Comparison of ENCODE assay signal across 8 mouse cellular contexts in genomic region chr1:60409168-60409828, GRCm38 (mm10). TPM values are rescaled to one million over a fixed set of nuclear protein-coding genes. Genes with fewer than 3 reads are reported as not detected.
DNase-seq lines count a peak whose midpoint lies in the region; ATAC-seq and TF ChIP-seq lines count a peak whose summit lies in the region.

Gene Abi2 (plus strand): TSS chr1:60409619.

- H3K9me3 ChIP-seq in G1E (replicated peaks): no peaks in the 10 kb centered on the region
- H3K9me3 ChIP-seq in forebrain, embryonic 16.5 days (ENCODE audit: control insufficient read depth, low read length): no peaks in the 10 kb centered on the region
- H3K9me3 ChIP-seq in neural tube, embryonic 15.5 days (replicated peaks): no peaks in the 10 kb centered on the region

- H3K36me3 ChIP-seq in G1E (replicated peaks): peaks cover 3% of the 10 kb centered on the region
- no peaks in the 10 kb centered on the region for H3K36me3 ChIP-seq in forebrain, embryonic 16.5 days (ENCODE audit: control insufficient read depth, insufficient read depth)
- H3K36me3 ChIP-seq in neural tube, embryonic 15.5 days: no peaks in the 10 kb centered on the region

- peak within 1 kb of the TSS; percentile 95 for H3K4me3 ChIP-seq in G1E (ENCODE audit: low read depth, low read length)
- H3K4me3 ChIP-seq in forebrain, embryonic 16.5 days (replicated peaks; ENCODE audit: low read length): peak within 1 kb of the TSS; percentile 95
- H3K4me3 ChIP-seq in neural tube, embryonic 15.5 days (replicated peaks): peak within 1 kb of the TSS; percentile 91

- TF ChIP-seq CTCF in G1E (IDR thresholded peaks at IDR 0.05; ENCODE audit: low read depth, low read length): no peak

- peak; percentile 88 for DNase-seq in G1E (ENCODE audit: low spot score)
- peak; percentile 93 for DNase-seq in cerebellum, adult 11-12 months
- DNase-seq in heart, postnatal 36 days: peak; percentile 91 to 92
- peak; percentile 90 to 94 for DNase-seq in layer of hippocampus, adult 18-20 months (ENCODE audit: low spot score in 2 of 2)
- DNase-seq in lung, adult 18-20 months: peak; percentile 91 to 93
- DNase-seq in testis, postnatal 14 days (ENCODE audit: low spot score): peak; percentile 92

- H3K4me1 ChIP-seq in G1E (ENCODE audit: insufficient read depth, low read depth, low read length): peaks cover 43% of the 10 kb centered on the region
- H3K4me1 ChIP-seq in forebrain, embryonic 16.5 days (replicated peaks; ENCODE audit: control insufficient read depth, insufficient read depth, low read length): peaks cover 20% of the 10 kb centered on the region
- peaks cover 22% of the 10 kb centered on the region for H3K4me1 ChIP-seq in neural tube, embryonic 15.5 days

- intact Hi-C loops in heart, postnatal 36 days (cut with DNase I): loop anchor here (2.0 to 5.0 kb wide), 3 partner anchors 67 to 553 kb away; partner anchors contain the start of genes Cyp20a1 and Raph1

- H3K9ac ChIP-seq in forebrain, embryonic 16.5 days (replicated peaks; ENCODE audit: low read depth, low read length): peak within 1 kb of the TSS; percentile 98
- peak within 1 kb of the TSS; percentile 96 for H3K9ac ChIP-seq in neural tube, embryonic 15.5 days (replicated peaks)

- 0% methylated on average over 55 of the region's 69 CpGs for WGBS in forebrain, embryonic 16.5 days
- under 1% methylated on average over 55 of the region's 69 CpGs for whole genome bisulfite sequencing in neural tube, embryonic 15.5 days

- peak within 1 kb of the TSS; percentile 70 for H3K4me2 ChIP-seq in forebrain, embryonic 16.5 days (ENCODE audit: low read length)
- H3K4me2 ChIP-seq in neural tube, embryonic 15.5 days: peak within 1 kb of the TSS; percentile 62

- no peaks in the 10 kb centered on the region for H3K27me3 ChIP-seq in G1E (ENCODE audit: insufficient read depth, low read length)
- H3K27me3 ChIP-seq in forebrain, embryonic 16.5 days (replicated peaks; ENCODE audit: control insufficient read depth, insufficient read depth, low read length): no peaks in the 10 kb centered on the region
- no peaks in the 10 kb centered on the region for H3K27me3 ChIP-seq in neural tube, embryonic 15.5 days (replicated peaks)

- ATAC-seq in G1E (ENCODE audit: extremely low read depth, insufficient number of reproducible peaks, low FRiP score, poor library complexity, severe bottlenecking): peak; percentile 65
- ATAC-seq in forebrain, embryonic 16.5 days: peak; percentile 94
- ATAC-seq in neural tube, embryonic 15.5 days (ENCODE audit: low FRiP score): peak; percentile 93

- peak within 1 kb of the TSS; percentile 93 for H3K27ac ChIP-seq in forebrain, embryonic 16.5 days (ENCODE audit: low read length)
- peak within 1 kb of the TSS; percentile 98 for H3K27ac ChIP-seq in neural tube, embryonic 15.5 days (replicated peaks)

RNA-seq across cellular contexts. Expression of gene Abi2, which starts in this region (rescaled TPM):
- total RNA-seq in G1E (2014; fragmentation: Nextera tagmentation) (78.8 and 102 TPM in 2 replicates), G1E (2017) (26.4 and 34.0 TPM in 2 replicates)
- polyA plus RNA-seq in G1E (2012): 32.1 and 44.2 TPM in 2 replicates
- polyA plus RNA-seq in forebrain, embryonic 16.5 days (2015; fragmentation: Nextera tagmentation; extraction: Ambion mirVana): 74.9 and 83.2 TPM in 2 replicates
- total RNA-seq in heart, postnatal 36 days (2021): 10 to 100 TPM; 18.0 to 20.2 TPM
- total RNA-seq in layer of hippocampus, adult 18-20 months (2021): 100 to 1,000 TPM; 363 to 372 TPM
- polyA plus RNA-seq in neural tube, embryonic 15.5 days (2015; fragmentation: Nextera tagmentation; extraction: Ambion mirVana): 67.3 and 73.0 TPM in 2 replicates

Comparison
In these comparisons a context has a peak if more than half of its experiments do, and no peak if none do; other contexts are left out.
1. Peak in every context shown above with its lines: DNase-seq, ATAC-seq, H3K4me3 ChIP-seq and H3K27ac ChIP-seq.